Mouse (Mus musculus): Measurements from ENCODE around the gene Dusp9. TPM values are rescaled to one million over a fixed set of nuclear protein-coding genes. Genes with fewer than 3 reads are reported as not detected.
A peak's percentile ranks its signal among the peaks of the same experiment; 100 is the strongest.

Dusp9 gene
- not detected for total RNA-seq (2021)
- long read RNA-seq, experiment 1: 0 reads
- long read RNA-seq, experiment 2: 0 reads

DNA sequence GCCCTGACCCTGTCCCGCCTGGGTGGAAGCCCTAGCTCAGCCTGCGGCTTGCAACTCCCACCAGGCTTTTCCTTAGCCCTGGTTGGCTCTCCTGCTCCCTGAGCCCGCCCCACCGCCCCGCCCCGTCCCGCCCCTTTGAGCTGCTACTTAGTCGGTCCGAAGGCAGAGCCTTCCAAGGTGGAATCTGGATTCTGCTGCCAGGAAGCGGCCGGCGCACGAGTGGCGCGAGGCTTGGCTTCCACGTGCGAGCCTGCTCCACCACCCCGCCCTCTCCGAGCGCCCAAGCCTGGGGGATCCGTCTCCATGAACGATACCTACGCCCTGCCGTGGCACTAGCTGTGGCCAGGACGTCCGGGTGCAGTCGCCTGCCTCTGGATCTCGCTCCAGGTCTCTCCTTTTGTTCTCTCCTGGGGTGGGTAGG is at the start of gene Dusp9:
Dusp9 (plus strand) TSS at position 165 of the 421 bp plus-strand sequence.
- intact Hi-C loops (cut with DNase I): no loop called here
- peak; percentile 60 for DNase-seq
- Histone ChIP-seq H3K27ac (no peak within 1 kb of the TSS), H3K4me3 (peak within 1 kb of the TSS; percentile 61)
- no peak for TF ChIP-seq CTCF (IDR thresholded peaks at IDR 0.05)

DNA sequence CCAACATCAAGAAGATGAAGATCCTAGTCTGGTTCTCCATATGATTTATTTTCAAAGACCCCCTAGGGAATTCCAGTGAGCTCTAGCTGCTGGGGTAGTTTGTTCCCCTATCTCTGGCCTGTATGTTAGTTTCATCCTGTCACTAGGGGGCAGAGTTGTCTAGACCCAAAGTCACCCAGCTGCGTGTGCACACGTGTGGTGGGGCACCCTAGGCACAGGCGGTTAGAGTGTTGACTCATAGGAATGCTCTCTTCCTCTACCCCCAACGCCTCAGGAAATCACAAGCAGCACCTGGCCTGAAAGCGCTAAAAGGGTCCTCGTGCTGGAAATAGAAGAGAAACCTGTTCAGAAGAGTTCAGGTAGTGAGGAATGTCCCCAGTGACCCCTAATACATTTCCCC is 46.0 kb upstream of the Dusp9 start:
- peak; percentile 56 for TF ChIP-seq CTCF (IDR thresholded peaks at IDR 0.05)
- no peak overlapping the region for H3K4me3 ChIP-seq
- DNase-seq: peak; percentile 23
- no peak overlapping the region for H3K27ac ChIP-seq
- intact Hi-C loops (cut with DNase I): loop anchor here (1.0 kb wide), 1 partner anchor 61 kb away; no protein-coding TSS in a partner anchor

DNA sequence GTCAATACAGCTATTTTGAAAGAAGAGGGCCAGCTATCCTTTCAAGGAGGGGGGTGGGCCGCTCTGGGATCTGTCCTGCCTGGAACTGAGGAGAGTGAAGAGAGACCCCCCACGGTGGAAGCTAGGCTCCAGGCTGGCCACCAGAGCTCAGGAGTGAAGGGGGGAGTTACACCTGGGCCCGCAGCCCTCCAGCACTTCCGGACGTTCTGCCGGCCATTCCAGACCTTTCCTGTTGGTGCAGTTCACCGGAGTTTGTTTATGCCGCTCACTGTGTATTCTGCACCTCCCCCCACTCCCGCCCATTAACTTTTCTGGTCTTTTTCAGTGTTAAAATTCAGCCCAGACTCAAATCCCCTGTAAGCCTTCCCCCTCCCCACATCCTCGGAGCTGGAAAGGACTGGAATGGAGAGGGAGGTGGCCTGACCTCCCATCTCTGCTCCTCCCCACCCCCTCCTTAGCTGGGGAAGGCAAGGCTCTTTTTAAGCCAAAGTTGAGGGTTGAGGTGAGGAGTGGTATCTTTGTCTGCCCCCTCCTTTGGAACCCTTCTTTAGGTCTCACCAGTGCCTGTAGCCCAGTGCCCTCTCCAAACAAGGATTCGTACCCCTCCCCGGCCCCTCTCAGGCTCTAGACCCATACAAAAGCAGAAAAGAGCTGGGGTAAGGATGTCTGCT is 44.6 kb upstream of the Dusp9 start:
- no peak overlapping the region for H3K4me3 ChIP-seq
- DNase-seq: no peak
- TF ChIP-seq CTCF (IDR thresholded peaks at IDR 0.05): no peak
- intact Hi-C loops (cut with DNase I): no loop called here
- H3K27ac ChIP-seq: no peak overlapping the region

DNA sequence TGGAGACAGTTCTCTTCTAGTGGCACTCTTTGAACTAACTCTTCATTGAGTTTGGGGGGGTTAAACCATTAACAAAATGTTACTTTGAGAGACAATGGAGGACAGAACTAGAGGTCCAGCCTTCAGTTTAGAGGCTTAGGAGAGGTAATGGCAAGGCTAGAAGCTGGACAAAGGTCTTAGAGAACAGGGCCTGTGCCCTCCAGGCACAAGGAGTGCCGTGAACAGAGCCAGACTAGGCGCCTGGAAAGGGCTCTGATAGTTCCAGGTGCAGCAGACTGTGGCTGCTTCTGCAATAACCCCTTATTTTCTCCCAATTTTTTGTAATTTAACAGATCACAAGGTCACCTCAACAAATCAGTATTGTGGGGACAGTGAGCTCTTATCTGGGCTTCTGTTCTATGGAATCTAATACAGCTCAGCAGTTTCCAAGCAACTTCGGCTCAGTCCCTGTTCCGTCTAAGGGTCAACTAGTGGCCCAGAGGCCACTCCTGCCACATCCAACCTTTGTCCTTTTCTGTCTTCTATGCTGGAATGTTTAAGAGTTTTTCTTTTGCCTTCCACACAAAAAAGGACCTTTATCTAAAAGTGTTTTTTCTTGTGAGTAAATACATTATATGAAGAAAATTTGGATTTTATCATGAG is 43.8 kb upstream of the Dusp9 start:
- H3K4me3 ChIP-seq: no peak overlapping the region
- H3K27ac ChIP-seq: no peak overlapping the region
- no peak for DNase-seq
- TF ChIP-seq CTCF (IDR thresholded peaks at IDR 0.05): no peak
- intact Hi-C loops (cut with DNase I): no loop called here

DNA sequence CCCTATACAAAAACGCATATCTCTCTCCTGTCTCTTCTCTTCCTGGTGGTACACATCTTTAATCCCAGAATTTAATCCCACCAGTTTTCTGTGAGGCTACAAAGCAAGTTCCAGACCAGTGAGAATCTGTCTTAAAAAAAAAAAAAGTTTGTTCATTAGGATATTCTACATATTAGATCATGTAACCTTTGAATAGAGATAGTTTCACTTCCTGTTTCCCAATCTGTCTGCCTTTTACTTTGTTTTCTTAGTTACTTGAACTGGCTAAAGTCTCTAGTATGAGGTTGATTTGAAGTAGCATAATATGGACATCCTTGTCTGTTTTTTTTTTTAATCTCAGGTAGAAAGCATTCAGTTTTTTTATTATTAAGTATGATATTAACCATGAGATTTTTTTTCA is 37.8 kb upstream of the Dusp9 start:
- H3K27ac ChIP-seq: no peak overlapping the region
- intact Hi-C loops (cut with DNase I): no loop called here
- DNase-seq: no peak
- no peak for TF ChIP-seq CTCF (IDR thresholded peaks at IDR 0.05)
- no peak overlapping the region for H3K4me3 ChIP-seq

DNA sequence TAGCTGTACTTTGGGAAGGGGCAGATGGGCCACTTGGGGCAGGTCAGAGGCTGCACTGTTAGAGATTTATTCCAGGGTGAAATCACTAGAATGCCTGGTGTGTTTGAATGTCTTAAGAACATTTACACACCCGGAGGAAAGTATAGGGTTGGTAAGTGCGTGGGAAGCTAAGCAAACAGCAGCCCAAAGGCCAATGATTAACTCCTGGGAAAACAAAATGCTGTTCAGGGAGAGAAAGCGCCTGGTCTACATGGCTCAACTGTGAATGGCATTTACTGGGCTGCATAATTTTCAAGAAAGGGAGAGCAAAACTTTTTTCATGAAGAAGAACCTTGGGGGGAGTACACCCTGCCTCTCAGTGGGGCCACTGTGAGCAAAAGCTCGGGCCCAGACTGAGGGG is 25.6 kb upstream of the Dusp9 start:
- no peak for DNase-seq
- H3K4me3 ChIP-seq: no peak overlapping the region
- no peak overlapping the region for H3K27ac ChIP-seq
- no peak for TF ChIP-seq CTCF (IDR thresholded peaks at IDR 0.05)
- intact Hi-C loops (cut with DNase I): no loop called here

DNA sequence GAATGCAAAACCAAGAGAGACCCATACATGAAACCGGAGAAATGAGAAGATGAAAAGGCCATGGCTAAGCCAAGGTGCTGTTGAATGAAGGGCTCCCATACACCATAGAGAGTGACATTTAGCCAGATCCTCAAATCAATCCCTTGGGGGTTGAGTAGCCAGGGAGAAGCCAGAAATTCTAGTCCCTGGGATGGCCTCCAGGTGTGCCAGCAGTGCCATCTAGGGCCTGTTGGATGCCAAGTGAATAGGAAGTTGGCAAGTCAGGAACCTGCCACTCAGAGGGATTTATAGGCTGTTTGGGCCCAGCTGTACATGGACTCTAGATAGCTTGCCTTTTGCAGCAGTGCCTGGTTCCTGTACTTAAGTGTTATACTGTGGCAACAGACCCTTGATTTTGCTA is 23.3 kb upstream of the Dusp9 start:
- peak; percentile 67 for DNase-seq

DNA sequence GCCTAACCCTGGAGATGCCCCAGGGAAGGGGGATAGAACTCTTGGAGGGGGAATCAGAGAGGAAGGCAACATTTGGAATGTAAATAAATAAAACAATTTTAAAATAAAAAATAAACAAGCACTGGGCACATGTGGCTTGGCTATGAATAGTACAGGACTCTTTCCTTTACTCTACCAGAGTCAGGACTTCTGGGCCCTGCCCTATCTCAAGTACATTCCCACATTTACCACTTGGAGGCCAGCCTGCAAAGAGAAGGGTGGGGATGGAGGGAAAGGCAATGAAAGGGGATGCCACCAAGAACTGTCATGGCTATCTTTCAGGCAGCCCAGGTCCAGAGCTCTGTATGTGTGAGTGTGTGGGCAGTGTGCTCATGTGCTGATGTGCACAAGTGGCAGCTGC is 19.8 kb upstream of the Dusp9 start:
- no peak for TF ChIP-seq CTCF (IDR thresholded peaks at IDR 0.05)
- intact Hi-C loops (cut with DNase I): no loop called here
- Histone ChIP-seq H3K27ac (no peak overlapping the region), H3K4me3 (no peak overlapping the region)
- no peak for DNase-seq

More for the DNA sequence above, 23.3 kb upstream of the Dusp9 start:
- TF ChIP-seq CTCF (IDR thresholded peaks at IDR 0.05): no peak
- H3K27ac ChIP-seq: no peak overlapping the region
- no peak overlapping the region for H3K4me3 ChIP-seq
- intact Hi-C loops (cut with DNase I): no loop called here

DNA sequence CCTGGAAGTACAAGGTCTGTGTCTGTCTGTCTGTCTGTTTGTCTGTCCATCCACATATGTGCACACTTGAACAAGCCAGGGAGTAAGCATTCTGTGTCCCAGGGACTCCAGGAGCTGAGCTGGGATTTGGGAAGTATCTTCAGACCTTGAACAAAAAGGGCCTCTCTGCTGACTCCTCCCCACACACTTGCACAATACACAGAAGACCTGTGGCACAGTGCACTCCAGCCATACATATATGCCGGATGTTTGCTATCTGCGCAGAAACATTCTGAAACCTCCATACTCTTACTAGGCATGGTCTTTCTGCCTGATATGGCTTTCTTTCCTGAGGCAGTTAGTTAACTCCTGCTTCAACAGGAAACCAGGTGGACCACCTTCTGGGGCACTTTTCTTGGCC is 19.3 kb upstream of the Dusp9 start:
- intact Hi-C loops (cut with DNase I): no loop called here
- Histone ChIP-seq H3K4me3 (no peak overlapping the region), H3K27ac (no peak overlapping the region)
- TF ChIP-seq CTCF (IDR thresholded peaks at IDR 0.05): no peak
- DNase-seq: no peak

DNA sequence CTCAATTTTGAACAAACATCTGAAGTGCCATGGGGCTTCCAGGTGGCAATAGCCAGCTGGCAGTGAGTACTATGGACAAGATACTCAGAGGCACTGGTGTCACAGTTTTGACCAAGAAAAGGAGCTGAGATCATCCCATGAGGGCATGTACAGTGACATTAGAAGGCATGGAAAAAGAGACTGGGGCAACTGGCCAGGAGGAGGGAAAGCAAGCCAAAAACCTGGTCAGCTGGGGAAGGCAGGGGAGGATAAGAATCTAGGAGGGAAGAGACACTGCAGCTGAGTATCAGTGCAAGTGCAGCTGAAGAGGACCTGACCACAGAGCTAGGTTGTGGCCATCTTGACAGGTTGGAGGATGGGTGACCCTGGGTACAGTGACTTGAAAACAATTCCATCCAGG is 12.2 kb upstream of the Dusp9 start:
- peak; percentile 55 for DNase-seq
- intact Hi-C loops (cut with DNase I): no loop called here
- Histone ChIP-seq H3K27ac (no peak overlapping the region), H3K4me3 (no peak overlapping the region)
- no peak for TF ChIP-seq CTCF (IDR thresholded peaks at IDR 0.05)

DNA sequence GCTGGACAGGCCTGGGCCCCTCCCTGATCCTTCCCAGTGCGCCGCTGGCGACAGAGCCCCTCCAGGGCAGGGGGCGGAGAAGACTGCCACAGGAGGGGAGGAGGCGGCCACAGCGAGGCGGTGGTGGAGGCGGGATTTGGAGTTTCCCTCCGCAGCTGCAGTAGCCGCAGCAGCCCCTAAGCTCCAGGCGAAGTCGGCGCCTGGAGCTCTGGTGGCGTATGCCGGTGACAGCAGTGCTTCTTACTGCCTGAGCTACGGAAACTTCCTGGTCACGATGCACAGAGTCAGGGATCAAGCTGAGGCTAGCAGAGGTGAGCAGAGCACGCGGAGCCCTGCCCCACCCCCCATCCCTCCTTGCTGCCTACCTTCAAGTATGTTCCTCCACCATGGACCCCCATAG is 3.8 kb upstream of the Dusp9 start:
- intact Hi-C loops (cut with DNase I): no loop called here
- Histone ChIP-seq H3K4me3 (no peak overlapping the region), H3K27ac (no peak overlapping the region)
- DNase-seq: no peak
- TF ChIP-seq CTCF (IDR thresholded peaks at IDR 0.05): no peak

DNA sequence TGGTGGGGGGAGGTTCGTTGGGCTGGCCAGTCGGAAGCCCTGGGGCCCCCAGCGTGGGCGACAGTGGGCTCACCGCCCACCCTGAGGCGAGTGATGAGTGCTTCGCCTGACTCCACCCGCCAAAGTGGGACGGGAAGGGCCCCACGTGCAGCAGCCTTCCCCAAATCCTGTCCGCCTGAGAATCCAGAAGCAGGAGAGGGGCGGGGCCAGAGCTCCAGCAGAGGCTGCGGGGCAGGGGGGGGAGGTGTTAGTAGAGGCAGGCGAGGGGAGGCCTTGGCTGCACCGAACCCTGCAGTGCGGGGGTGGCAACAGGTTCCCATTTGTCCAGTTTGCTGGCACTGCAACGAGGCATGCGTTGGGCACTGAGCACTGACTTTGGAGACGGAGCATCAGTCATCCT is 1.8 kb upstream of the Dusp9 start:
- Histone ChIP-seq H3K27ac (no peak overlapping the region), H3K4me3 (peak overlapping the region; percentile 55)
- intact Hi-C loops (cut with DNase I): no loop called here
- DNase-seq: no peak
- TF ChIP-seq CTCF (IDR thresholded peaks at IDR 0.05): no peak

DNA sequence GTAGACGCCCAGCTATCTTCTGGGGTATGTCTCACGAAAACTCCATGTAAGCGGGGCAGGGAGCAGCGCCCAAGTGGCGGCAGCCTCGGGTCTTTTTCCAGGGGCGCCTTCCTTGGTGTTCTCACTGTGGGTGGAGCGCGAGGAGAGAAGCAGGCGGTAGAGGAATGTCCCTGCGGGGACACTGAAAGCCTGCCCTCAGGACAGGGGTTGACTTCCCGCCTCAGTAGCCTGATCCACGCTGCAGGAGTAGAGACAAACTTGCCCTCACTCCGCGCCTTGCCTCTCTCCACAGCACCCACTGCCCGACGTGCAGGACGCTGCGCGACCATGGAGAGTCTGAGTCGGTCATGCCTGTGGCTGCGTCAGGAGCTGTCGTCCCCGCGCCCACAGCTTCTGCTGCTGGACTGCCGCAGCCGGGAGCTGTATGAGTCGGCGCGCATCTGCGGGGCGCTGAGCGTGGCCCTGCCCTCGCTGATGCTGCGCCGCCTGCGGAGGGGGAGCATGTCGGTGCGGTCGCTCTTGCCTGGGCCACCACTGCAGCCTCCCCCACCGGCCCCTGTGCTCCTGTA is 766 bp downstream of the Dusp9 start:
- TF ChIP-seq CTCF (IDR thresholded peaks at IDR 0.05): no peak
- peak overlapping the region; percentile 61 for H3K4me3 ChIP-seq
- intact Hi-C loops (cut with DNase I): no loop called here
- DNase-seq: no peak
- no peak overlapping the region for H3K27ac ChIP-seq

Measured in gastrocnemius, adult 2 months (tissue).